Mouse (Mus musculus) spleen, postnatal 36 days (tissue): ENCODE results near the gene Olfr711.
A peak's percentile ranks its signal among the peaks of the same experiment; 100 is the strongest.

ENCODE experiments used
- DNase-seq, 2 experiments: peaks; one replicate each; pipeline ENCODE4 v3.0.0; 2022; ENCODE audit warnings: low spot score in 2 of 2, mixed read lengths in 1 of 2

Olfr711 gene

GRCm38 (mm10) chr7:106975353-106975752 is at the start of gene Olfr711:
Gene Olfr711 (minus strand): TSS chr7:106975453.
- no peak for DNase-seq

DNA sequence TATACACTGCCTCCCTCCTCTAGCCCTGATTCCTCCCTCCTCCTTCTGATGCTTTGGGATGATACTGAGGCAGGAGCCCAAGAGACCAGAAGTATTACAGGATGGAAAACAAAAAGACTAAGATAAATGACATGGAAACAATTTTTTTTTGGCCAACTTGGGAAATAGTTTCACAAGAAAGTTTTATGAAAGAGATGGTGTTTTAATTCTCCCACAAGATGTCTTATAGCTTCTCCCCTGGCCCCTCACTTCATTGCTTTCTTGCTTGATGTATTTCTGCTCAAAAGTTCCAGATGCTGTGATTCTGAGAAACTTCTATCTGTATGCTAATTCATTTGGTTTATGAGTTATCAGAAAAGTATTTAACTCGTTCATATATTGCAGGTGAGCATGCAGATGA is 30.7 kb upstream of the Olfr711 start, which contains the start of gene Olfr2:
TSS of gene Olfr2 (minus strand) at position 101 of the 400 bp plus-strand sequence.
- DNase-seq = no peak

DNA sequence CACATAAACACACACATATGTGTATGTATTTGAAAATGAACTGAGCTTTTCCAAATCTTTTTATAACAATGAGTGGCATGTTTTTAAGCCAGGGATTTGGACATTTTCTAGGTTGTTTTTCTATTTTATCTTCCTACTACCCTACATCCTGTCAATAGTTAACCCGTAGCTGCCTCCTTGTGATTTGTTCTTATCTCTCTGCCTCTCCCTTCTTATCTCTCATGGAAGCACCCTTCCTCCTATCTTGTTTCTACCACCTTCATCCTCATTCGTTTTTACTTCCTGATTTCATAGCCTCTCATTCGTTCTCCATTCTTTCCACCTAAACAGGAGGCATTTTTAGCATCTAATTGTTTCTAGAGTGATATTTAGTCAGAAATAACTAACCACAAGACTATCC is 28.9 kb upstream of the Olfr711 start:
- no peak for DNase-seq

DNA sequence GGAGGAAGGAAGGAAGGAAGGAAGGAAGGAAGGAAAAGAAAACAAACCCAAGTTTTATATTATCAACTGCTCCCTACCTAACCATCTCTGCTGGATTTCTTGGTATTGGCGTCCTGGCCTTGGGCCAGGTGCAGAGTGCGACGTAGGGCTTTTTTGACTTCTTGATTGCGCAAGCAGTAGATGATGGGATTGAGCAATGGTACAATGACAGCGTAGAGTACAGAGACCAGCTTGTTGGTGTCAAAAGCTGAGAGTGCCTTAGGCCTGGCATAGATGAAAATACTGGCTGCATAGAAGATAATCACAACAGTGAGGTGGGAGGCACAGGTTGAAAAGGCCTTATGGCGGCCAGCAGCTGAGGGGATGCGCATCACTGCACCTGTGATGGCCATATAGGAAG is 25.5 kb upstream of the Olfr711 start:
- no peak for DNase-seq

DNA sequence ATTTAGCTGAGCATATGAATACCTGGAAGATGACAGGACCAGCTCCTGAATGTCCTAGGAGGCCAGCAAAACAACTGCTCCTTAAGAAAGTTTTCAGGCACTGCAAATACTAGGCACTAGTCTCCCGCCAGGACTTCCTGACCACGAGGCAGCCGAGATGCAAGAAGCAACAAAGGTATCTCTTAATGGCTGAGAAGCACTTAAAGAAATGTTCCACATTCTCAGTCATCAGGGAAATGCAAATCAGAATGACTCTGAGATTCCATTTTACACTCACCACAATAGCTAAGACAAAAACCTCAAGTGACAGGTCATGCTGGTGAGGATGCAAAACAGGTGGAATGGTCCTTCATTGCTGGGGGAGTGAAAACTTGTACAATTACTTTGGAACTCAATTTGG is 10.0 kb upstream of the Olfr711 start:
- DNase-seq = no peak

- peak in 1 of 2 experiments; percentile 5 for DNase-seq
These were observed 7.8 kb downstream of the Olfr711 start for GRCm38 (mm10) chr7:106967503-106967902.

- DNase-seq = no peak
These were observed 11.4 kb downstream of the Olfr711 start, which contains the start of gene Olfr6 for GRCm38 (mm10) chr7:106963837-106964236. Gene Olfr6 (minus strand): TSS chr7:106963937.

DNA sequence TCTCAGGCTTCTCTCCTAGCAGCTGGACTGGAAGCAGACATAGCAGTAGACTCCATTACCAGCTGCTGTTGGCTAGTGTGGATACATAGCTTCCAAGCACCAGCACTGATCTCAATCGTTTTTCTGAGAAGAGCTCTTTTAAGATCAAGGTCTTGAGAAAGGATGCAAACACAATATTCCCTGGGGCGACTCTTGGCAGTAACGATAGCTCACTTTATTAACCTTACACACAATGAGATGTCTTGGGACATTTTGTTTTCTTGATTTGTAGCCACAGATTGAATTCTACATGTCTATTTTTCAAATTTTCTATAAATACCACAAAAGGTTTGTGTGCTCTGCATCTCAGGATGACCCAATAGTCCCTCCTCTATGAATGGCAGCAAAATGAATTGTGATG is 27.0 kb downstream of the Olfr711 start, which contains the start of gene Olfr710:
TSS of gene Olfr710 (minus strand) at position 101 of the 400 bp plus-strand sequence.
- DNase-seq = no peak

DNA sequence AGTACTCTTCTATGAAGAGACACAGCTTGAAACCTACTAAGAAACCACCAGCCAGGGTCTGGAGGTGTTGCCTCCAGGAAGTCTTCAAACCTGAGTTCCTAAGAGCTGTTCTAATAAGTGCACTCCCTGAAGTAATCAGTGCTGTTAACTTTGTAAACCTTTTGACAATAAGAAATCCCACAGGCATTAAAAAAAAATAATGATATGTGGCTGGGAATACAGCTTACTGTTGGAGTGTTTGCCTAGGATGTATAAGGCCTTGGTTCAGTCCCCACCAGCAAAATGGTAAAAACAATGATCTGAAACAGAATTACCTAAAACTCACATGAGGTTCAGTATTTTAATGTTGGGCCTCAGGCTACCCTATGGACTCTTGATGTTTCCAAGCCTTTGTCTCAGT is 43.1 kb downstream of the Olfr711 start, which contains the start of gene Olfr709-ps1:
TSS of gene Olfr709-ps1 (minus strand) at position 101 of the 400 bp plus-strand sequence.
- DNase-seq = no peak

GRCm38 (mm10) chr7:106920961-106921360 is 54.3 kb downstream of the Olfr711 start:
- DNase-seq = peak; percentile 5 to 14
